Mouse (Mus musculus) limb, embryonic 11.5 days (tissue): Measurements from ENCODE around the gene Hsd11b2. TPM values are rescaled to one million over a fixed set of nuclear protein-coding genes. Genes with fewer than 3 reads are reported as not detected.

Source experiments
- ATAC-seq: fragments of 200-750 bp; cut with Nextera tagmentation; 2 replicates; pipeline ENCODE4 v1.8.0; 2017; ENCODE audit warnings: low read depth; ENCODE audit not compliant: insufficient number of reproducible peaks, low FRiP score, low TSS enrichment
- DNase-seq: peaks from one replicate; pipeline ENCODE4 v3.0.0-alpha.2; 2015; ENCODE audit warnings: low spot score
- H3K27ac ChIP-seq: fragments of 300-500 bp; sonication (generic); replicated peaks from 2 replicates; pipeline ENCODE4 v1.5.1; 2014; ENCODE audit warnings: low read depth, mild to moderate bottlenecking, low read length
- H3K27me3 ChIP-seq: fragments of 300-500 bp; sonication (generic); 2 replicates; pipeline ENCODE4 v1.6.1; 2014; ENCODE audit warnings: mild to moderate bottlenecking, low read length, mixed read lengths; ENCODE audit not compliant: control insufficient read depth, insufficient read depth
- H3K36me3 ChIP-seq: fragments of 300-500 bp; sonication (generic); 2 replicates; pipeline ENCODE4 v1.6.1; 2014; ENCODE audit warnings: mild to moderate bottlenecking, low read length, moderate library complexity, mixed read lengths; ENCODE audit not compliant: control insufficient read depth, insufficient read depth
- H3K4me1 ChIP-seq: fragments of 300-500 bp; sonication (generic); 2 replicates; pipeline ENCODE4 v1.6.1; 2014; ENCODE audit warnings: low read length, mixed read lengths; ENCODE audit not compliant: control insufficient read depth, insufficient read depth
- H3K4me2 ChIP-seq: fragments of 300-500 bp; sonication (generic); 2 replicates; pipeline ENCODE4 v1.6.1; 2014; ENCODE audit warnings: low read depth, mild to moderate bottlenecking, moderate library complexity; ENCODE audit not compliant: severe bottlenecking
- H3K4me3 ChIP-seq: fragments of 300-500 bp; sonication (generic); 2 replicates; pipeline ENCODE4 v1.5.1; 2014; ENCODE audit warnings: low read depth, low read length
- H3K9ac ChIP-seq: fragments of 300-500 bp; sonication (generic); 2 replicates; pipeline ENCODE4 v1.6.1; 2014; ENCODE audit warnings: mild to moderate bottlenecking, low read length
- H3K9me3 ChIP-seq: fragments of 300-500 bp; sonication (generic); 2 replicates; pipeline ENCODE4 v1.6.1; 2016; ENCODE audit warnings: low read length; ENCODE audit not compliant: control insufficient read depth
- WGBS: fragments of 180-500 bp; shearing (Covaris S2); extraction: QIAGEN DNeasy Blood & Tissue Kit; methylation state at CpG from one replicate; pipeline ENCODE4 v1.1.7; 2014; 5-methylcytosine and 5-hydroxymethylcytosine counted together
- polyA plus RNA-seq: library from polyadenylated mRNA; unstranded; fragments of >200 nt; fragmentation: Nextera tagmentation; extraction: Ambion mirVana; gene quantifications from 2 replicates; pipeline ENCODE4 v1.2.1, GENCODE M21; 2014

Hsd11b2 gene
- polyA plus RNA-seq, 1 experiment from 2014 or later = 71.0 TPM

- Histone ChIP-seq H3K27me3 (no peaks in the 10 kb centered on the region), H3K36me3 (no peaks in the 10 kb centered on the region), H3K4me2 (no peak overlapping the region), H3K4me1 (peaks cover 14% of the 10 kb centered on the region), H3K9ac (no peak overlapping the region), H3K9me3 (no peaks in the 10 kb centered on the region), H3K27ac (peak overlapping the region; percentile 24), H3K4me3 (no peak overlapping the region)
- WGBS = 39% methylated on average over 2 of the region's 2 CpGs
- ATAC-seq (0 out of 2 replicates have a peak, but pooled peaks have one; percentile 14), DNase-seq (peak; percentile 35)
Observed at GRCm38 (mm10) chr8:105481013-105481412, 37.5 kb upstream of the Hsd11b2 start.

DNA sequence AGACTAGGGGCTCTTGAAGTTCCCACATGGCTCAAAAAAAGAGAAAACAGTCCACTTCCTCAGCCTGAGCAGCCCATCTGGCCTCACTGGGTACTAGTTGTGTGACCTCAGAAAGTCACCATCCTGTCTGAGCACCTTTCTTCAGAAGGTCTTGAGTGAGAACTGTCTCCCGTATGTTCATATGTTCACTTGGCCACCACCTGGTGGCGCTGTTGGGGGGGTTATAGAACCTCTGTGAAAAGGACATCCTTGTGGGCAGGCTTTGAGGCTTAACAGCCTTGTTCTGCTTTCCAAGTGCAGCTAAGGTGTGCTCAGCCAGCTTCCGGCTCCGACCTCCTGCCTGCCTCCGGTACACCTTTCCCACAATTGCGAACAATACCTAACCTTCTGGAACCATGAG is 37.1 kb upstream of the Hsd11b2 start:
- no peaks in the 10 kb centered on the region for H3K36me3 ChIP-seq
- no peak overlapping the region for H3K4me2 ChIP-seq
- peaks cover 14% of the 10 kb centered on the region for H3K4me1 ChIP-seq
- no peak overlapping the region for H3K4me3 ChIP-seq
- ATAC-seq = no peak
- 72% methylated on average over 6 of the region's 6 CpGs for WGBS
- no peaks in the 10 kb centered on the region for H3K27me3 ChIP-seq
- no peaks in the 10 kb centered on the region for H3K9me3 ChIP-seq
- peak; percentile 68 for DNase-seq
- peak overlapping the region; percentile 24 for H3K27ac ChIP-seq
- no peak overlapping the region for H3K9ac ChIP-seq

- DNase-seq (no peak), ATAC-seq (no peak)
- H3K27me3 ChIP-seq = no peaks in the 10 kb centered on the region
- H3K4me2 ChIP-seq = no peak overlapping the region
- H3K9me3 ChIP-seq = no peaks in the 10 kb centered on the region
- H3K36me3 ChIP-seq = no peaks in the 10 kb centered on the region
- 80% methylated on average over 8 of the region's 8 CpGs for WGBS
- H3K4me1 ChIP-seq = peaks cover 10% of the 10 kb centered on the region
- no peak overlapping the region for H3K27ac ChIP-seq
- H3K9ac ChIP-seq = no peak overlapping the region
- no peak overlapping the region for H3K4me3 ChIP-seq
Observed at GRCm38 (mm10) chr8:105482123-105482522, 36.4 kb upstream of the Hsd11b2 start.

DNA sequence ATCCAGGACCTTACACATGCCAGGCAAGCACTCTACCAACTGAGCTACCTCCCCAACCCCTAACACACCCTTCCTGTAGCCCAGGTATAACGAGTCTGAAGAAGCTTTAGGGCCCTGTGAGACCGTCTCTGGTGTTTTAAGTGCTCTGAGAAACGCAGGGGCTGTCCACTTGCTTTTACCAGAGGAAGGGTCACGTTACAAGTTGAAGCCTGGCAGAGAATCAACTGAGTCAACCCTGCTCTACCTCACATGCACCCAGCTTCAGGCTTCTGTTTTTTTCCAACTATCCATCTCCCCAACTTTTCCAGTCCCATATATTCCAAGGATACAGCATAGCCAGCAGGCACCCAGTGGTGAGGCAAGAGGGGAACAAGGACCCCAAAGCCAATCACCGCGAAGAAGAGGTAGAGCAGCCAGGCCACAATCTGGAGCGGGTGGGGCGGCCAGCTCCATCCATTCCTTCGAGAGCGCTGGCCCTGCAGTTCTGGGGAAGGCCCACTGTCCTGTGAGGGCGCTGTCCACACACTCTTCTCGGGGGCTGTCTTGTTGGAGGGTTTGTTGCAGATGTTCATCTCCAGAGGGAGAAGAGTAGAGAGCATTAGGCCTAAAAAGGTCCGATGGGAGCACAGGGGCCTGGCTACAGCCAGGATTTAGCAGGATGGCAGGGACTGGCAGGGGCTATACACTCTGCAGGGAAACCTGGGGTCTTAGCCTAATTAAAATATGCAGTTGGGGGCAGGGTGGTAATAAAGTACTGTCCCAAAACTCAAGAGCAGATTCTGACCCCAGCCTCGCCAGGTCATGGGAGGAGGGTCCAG is 35.1 kb upstream of the Hsd11b2 start:
- Histone ChIP-seq H3K4me3 (no peak overlapping the region), H3K9me3 (no peaks in the 10 kb centered on the region), H3K9ac (no peak overlapping the region), H3K4me1 (peaks cover 10% of the 10 kb centered on the region), H3K27me3 (no peaks in the 10 kb centered on the region), H3K4me2 (no peak overlapping the region), H3K27ac (no peak overlapping the region), H3K36me3 (no peaks in the 10 kb centered on the region)
- ATAC-seq (0 out of 2 replicates have a peak, but pooled peaks have one; percentile 14), DNase-seq (peak; percentile 74)
- 23% methylated on average over 14 of the region's 14 CpGs for WGBS

DNA sequence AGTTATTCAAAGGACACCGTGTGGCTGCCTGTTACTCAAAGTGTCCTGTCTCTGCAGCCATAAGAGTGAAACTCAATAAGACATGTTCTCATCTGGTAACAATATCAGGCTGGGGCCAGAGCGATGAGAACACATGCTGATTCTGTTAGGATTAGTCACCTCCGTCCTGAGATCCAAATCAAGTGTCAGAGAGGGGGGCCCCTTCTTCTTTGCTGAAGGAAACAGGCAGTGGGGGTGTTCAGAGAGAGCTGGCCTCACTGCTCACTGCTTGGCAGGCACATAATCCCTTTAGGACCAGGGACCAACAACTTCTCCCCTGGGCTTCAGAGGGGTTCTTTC is 34.6 kb upstream of the Hsd11b2 start:
- no peak for DNase-seq
- ATAC-seq = 0 out of 2 replicates have a peak, but pooled peaks have one; percentile 14

DNA sequence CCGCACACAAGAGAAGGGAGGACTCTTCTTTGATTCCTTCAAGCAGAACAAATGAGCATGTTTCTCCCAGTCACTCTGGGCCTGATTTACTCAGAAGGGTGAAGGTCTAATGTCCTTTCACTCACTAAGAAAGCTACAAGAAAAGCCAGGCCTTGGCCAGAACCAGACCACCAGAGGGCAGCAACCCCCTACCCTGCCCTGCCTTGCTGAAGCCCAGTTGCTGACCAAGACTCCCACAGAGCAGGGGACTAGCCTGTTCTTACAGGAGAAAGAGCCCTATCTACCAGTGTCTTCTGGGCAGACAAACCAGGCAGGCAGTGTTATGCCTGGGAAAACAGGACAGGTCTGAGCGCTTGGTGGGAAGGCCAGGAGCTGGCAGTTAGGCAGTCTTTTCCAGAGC is 34.2 kb upstream of the Hsd11b2 start:
- Histone ChIP-seq H3K4me2 (no peak overlapping the region), H3K9ac (no peak overlapping the region), H3K9me3 (no peaks in the 10 kb centered on the region), H3K36me3 (no peaks in the 10 kb centered on the region), H3K27me3 (no peaks in the 10 kb centered on the region), H3K4me1 (peaks cover 10% of the 10 kb centered on the region), H3K4me3 (no peak overlapping the region), H3K27ac (no peak overlapping the region)
- 25% methylated on average over 2 of the region's 2 CpGs for WGBS
- peak; percentile 90 for DNase-seq
- no peak for ATAC-seq

More for the DNA sequence above, 34.6 kb upstream of the Hsd11b2 start:
- no peak overlapping the region for H3K4me2 ChIP-seq
- H3K9me3 ChIP-seq = no peaks in the 10 kb centered on the region
- H3K4me3 ChIP-seq = no peak overlapping the region
- WGBS = 29% methylated on average over 3 of the region's 3 CpGs
- H3K9ac ChIP-seq = no peak overlapping the region
- H3K4me1 ChIP-seq = peaks cover 10% of the 10 kb centered on the region
- no peaks in the 10 kb centered on the region for H3K36me3 ChIP-seq
- H3K27ac ChIP-seq = no peak overlapping the region
- H3K27me3 ChIP-seq = no peaks in the 10 kb centered on the region

DNA sequence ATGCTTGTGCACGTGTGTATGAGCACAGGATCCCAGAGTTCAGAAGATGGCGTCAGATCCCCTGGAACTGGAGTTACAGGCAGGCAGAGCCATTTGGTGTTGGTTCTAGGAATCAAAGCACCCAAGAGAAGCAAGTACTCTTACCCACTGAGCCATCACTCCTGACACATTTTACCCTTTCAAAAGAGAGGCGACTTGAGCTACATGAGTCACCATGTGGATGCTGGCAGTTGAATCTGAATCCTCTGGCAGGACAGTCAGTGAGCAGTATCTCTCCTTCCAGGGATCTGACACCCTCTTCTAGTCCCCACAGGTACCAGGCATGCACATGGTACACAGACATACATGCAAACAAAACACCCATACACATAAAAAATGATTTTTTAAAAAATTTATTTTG is 30.5 kb upstream of the Hsd11b2 start:
- 54% methylated on average over 3 of the region's 3 CpGs for WGBS
- DNase-seq (no peak), ATAC-seq (no peak)
- Histone ChIP-seq H3K36me3 (no peaks in the 10 kb centered on the region), H3K27ac (no peak overlapping the region), H3K9ac (no peak overlapping the region), H3K4me1 (peaks cover 4% of the 10 kb centered on the region; the same call in 1 of the 2 replicates), H3K9me3 (no peaks in the 10 kb centered on the region), H3K4me2 (no peak overlapping the region), H3K27me3 (no peaks in the 10 kb centered on the region), H3K4me3 (no peak overlapping the region)

GRCm38 (mm10) chr8:105489281-105489680 is 29.3 kb upstream of the Hsd11b2 start:
- Histone ChIP-seq H3K4me3 (no peak overlapping the region), H3K4me2 (no peak overlapping the region), H3K9ac (no peak overlapping the region), H3K27me3 (no peaks in the 10 kb centered on the region), H3K27ac (no peak overlapping the region), H3K9me3 (no peaks in the 10 kb centered on the region), H3K36me3 (no peaks in the 10 kb centered on the region), H3K4me1 (no peaks in the 10 kb centered on the region)
- ATAC-seq (no peak), DNase-seq (no peak)
- 59% methylated on average over 1 of the region's 1 CpGs for WGBS
